Mouse (Mus musculus): ENCODE results near the gene Fpr1.

GRCm38 (mm10) chr17:17917376-17917775 is 33.6 kb upstream of the Fpr1 start:
- TF ChIP-seq EP300 (IDR thresholded peaks at IDR 0.05) (no peak), CTCF (IDR thresholded peaks at IDR 0.05) (no peak)
